Mouse (Mus musculus): ENCODE data around the gene Wdr41. TPM values are rescaled to one million over a fixed set of nuclear protein-coding genes. Genes with fewer than 3 reads are reported as not detected.

Wdr41 gene
- 21.0 and 21.2 TPM in 2 replicates for polyA plus RNA-seq (2015; fragmentation: Nextera tagmentation; extraction: Ambion mirVana)

DNA sequence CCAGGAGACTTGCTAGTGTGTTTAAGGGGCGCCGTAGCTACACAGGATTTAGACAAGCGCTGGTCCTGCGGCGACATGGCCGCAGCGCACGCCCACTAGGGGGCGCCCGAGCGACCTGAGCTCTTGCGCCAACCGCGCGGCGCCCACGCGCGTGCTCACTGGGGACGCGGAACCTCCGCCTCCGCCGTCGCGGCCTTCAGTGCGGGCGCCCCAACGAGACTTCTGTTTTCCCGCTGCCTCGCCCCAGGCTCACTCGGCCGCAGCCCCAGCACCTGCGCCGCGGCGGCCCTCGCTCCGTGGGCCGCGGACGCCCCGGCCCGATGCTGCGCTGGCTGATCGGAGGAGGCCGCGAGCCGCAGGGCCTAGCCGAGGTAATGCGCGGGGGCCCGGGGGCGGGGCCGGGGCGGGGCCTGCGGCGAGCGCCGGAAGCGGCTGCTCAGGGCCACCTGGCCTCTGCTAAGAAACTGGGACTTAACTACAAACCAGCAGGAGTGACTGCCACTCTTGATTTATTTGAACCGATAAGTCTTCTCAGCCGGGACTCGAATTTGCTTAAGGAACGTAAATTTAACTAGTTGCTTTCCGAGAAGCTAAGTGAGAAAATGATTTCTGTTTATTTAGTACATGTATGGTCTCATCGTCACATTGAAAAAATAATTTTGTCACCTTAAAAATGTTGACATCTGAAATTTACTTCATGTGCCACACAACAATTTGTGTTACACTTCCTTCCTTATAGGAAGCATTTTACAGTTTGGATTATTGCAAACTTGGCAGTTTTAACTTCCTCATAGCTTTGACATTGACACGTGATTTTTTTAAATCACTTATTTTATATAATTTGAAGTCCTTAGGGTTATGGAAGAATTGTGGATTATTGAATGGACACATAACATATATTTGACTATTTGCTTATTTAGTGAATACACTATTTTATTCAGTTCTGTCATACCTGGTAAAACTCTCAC, at the start of gene Wdr41:
TSS of gene Wdr41 (plus strand) at position 126 of the 968 bp plus-strand sequence.
- no peaks in the 10 kb centered on the region for H3K36me3 ChIP-seq
- H3K4me3 ChIP-seq = peak within 1 kb of the TSS; percentile 81
- no peaks in the 10 kb centered on the region for H3K27me3 ChIP-seq
- peak within 1 kb of the TSS; percentile 56 for H3K4me2 ChIP-seq
- ATAC-seq (ENCODE audit: borderline replicate concordance, extremely low read depth, low FRiP score, low TSS enrichment) = peak; percentile 98
- H3K27ac ChIP-seq = peak within 1 kb of the TSS; percentile 99
- 1% methylated on average over 67 of the region's 68 CpGs for WGBS
- H3K9ac ChIP-seq = peak within 1 kb of the TSS; percentile 97
- H3K9me3 ChIP-seq = no peaks in the 10 kb centered on the region
- H3K4me1 ChIP-seq = peaks cover 7% of the 10 kb centered on the region; the same call in 1 of the 2 replicates

DNA sequence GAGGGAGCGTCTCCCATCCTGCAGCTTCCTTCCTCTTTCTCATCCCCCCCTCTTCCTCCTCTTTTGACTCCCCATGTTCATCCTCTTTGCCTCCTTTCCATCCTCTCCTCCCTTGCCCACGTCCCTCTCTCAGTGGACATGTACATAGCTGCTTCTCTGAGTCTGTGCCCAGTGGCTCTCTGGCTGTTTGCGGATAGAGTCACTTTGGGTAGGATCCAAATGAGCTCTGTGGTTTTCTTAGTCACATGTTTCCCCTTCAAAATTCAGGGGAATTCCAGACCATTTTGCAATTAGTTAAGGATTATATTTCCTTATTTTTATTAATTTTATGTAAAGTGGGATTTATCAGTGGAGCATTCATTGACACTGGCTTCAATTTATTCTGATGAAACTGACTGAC, 48.1 kb upstream of the Wdr41 start:
- H3K9me3 ChIP-seq = no peaks in the 10 kb centered on the region
- H3K4me2 ChIP-seq = no peak overlapping the region
- no peaks in the 10 kb centered on the region for H3K36me3 ChIP-seq
- H3K27ac ChIP-seq = no peak overlapping the region
- ATAC-seq (ENCODE audit: borderline replicate concordance, extremely low read depth, low FRiP score, low TSS enrichment) = no peak
- no peaks in the 10 kb centered on the region for H3K4me1 ChIP-seq
- H3K27me3 ChIP-seq = peaks cover 24% of the 10 kb centered on the region; the same call in 1 of the 2 replicates
- H3K9ac ChIP-seq = no peak overlapping the region
- no peak overlapping the region for H3K4me3 ChIP-seq
- WGBS = 65% methylated on average over 3 of the region's 3 CpGs

DNA sequence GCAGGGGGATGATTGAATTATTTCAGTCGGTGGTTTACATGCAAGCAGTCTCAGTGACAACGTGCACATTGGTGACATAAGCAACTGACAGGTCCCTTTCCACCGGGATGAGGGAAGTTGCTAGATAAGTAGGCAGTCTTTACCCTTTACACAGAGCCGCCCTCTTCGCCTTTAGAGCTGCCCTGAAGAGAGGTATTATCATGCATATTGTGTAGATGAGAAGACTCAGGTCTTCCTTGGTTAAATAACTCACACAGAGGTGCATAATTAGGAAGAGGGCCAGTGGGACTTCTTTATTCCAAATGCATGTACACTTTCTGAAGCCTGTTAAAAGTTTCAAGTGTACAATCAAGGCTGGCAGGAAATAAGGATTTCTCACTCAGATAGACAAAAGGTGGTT, 37.7 kb upstream of the Wdr41 start:
- Histone ChIP-seq H3K27ac (no peak overlapping the region), H3K27me3 (no peaks in the 10 kb centered on the region), H3K9me3 (no peaks in the 10 kb centered on the region), H3K9ac (no peak overlapping the region), H3K4me1 (no peaks in the 10 kb centered on the region), H3K36me3 (no peaks in the 10 kb centered on the region), H3K4me2 (no peak overlapping the region), H3K4me3 (no peak overlapping the region)
- ATAC-seq (ENCODE audit: borderline replicate concordance, extremely low read depth, low FRiP score, low TSS enrichment) = no peak
- 64% methylated on average over 5 of the region's 5 CpGs for WGBS

DNA sequence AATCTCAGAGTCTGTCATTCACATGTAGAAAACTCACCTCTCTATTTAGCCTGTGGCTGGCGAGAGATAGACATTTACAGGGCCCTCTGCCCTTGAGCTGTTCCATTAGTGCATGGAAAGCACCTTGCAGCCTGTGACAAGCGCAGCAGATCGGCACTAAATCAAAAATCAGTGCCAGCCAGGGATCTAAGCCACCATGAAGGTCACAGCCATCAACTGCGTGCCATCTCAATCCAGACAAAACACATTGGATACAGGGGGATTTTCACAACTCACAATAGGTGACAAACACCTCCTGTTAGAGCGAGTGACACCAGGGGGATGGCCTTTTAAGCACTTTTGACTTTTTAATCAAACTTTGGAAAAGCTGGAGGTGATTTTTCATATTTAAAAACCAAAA, 36.0 kb upstream of the Wdr41 start:
- Histone ChIP-seq H3K27me3 (no peaks in the 10 kb centered on the region), H3K27ac (no peak overlapping the region), H3K4me1 (no peaks in the 10 kb centered on the region), H3K9ac (no peak overlapping the region), H3K4me3 (no peak overlapping the region), H3K9me3 (no peaks in the 10 kb centered on the region), H3K36me3 (no peaks in the 10 kb centered on the region), H3K4me2 (no peak overlapping the region)
- 57% methylated on average over 5 of the region's 5 CpGs for WGBS
- ATAC-seq (ENCODE audit: borderline replicate concordance, extremely low read depth, low FRiP score, low TSS enrichment) = no peak

DNA sequence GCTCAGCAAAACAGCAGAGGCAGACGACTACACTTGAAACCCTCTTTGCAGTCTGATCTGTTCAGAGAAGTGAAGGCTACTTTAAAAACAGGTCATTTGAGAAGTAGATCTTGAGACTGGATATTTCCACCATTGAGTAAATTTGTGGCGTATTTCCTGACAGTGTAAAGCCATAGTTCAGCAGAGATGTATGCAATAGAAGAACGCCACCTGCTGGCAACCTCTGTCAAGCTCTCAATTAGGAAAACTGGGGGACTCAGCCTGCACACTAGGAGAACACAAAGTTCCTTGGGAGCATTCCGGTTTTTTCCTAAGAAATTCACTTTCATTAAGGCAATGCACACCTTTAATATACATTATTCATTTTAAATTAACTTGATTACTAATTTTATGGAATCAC, 34.9 kb upstream of the Wdr41 start:
- Histone ChIP-seq H3K4me3 (no peak overlapping the region), H3K36me3 (no peaks in the 10 kb centered on the region), H3K27ac (no peak overlapping the region), H3K9me3 (no peaks in the 10 kb centered on the region), H3K4me2 (no peak overlapping the region), H3K4me1 (no peaks in the 10 kb centered on the region), H3K27me3 (no peaks in the 10 kb centered on the region), H3K9ac (no peak overlapping the region)
- no peak for ATAC-seq (ENCODE audit: borderline replicate concordance, extremely low read depth, low FRiP score, low TSS enrichment)
- 7% methylated on average over 4 of the region's 4 CpGs for WGBS

DNA sequence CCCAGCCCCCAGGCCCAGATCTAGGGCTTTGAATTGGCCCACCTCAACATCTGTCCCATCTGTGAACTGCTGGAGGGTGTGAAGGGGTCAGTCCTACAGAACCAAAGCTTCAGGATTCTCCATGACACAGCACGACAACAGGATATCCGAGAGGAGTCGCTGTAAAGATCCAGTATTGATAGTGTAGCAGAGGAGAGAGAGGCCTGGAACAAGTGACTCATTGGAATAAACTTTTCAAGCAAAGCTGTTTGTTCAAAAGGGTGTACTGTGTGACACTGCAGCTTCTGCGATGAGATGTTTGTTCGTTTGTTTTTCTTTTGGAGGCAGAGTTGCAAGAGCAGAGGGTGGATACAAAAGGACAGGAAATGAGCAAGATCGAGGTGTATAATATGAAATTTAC, 20.2 kb upstream of the Wdr41 start:
- Histone ChIP-seq H3K9ac (no peak overlapping the region), H3K27ac (no peak overlapping the region), H3K4me3 (no peak overlapping the region), H3K4me2 (no peak overlapping the region), H3K36me3 (no peaks in the 10 kb centered on the region), H3K27me3 (no peaks in the 10 kb centered on the region), H3K9me3 (no peaks in the 10 kb centered on the region), H3K4me1 (no peaks in the 10 kb centered on the region)
- WGBS = 54% methylated on average over 6 of the region's 6 CpGs
- no peak for ATAC-seq (ENCODE audit: borderline replicate concordance, extremely low read depth, low FRiP score, low TSS enrichment)

DNA sequence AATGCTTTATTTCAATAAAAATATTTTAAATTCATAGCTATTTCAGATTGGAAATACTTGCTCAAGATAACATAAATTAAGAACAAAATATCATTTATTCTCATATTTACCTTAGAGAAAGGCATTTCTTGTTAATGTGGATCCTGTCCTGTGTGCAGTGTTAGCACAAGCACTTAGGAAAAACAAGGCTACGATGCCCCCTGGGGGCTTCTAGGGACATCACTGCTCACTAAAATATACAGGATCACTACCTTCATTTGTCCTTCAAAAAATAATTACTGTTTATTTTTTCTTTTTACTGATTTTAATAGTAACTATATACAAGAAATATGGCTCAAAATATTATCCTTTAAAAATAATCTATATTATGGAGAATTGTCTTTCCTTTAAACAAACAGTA, 18.2 kb upstream of the Wdr41 start:
- no peaks in the 10 kb centered on the region for H3K4me1 ChIP-seq
- H3K27me3 ChIP-seq = no peaks in the 10 kb centered on the region
- WGBS = 45% methylated on average over 1 of the region's 1 CpGs
- H3K9me3 ChIP-seq = no peaks in the 10 kb centered on the region
- H3K4me3 ChIP-seq = no peak overlapping the region
- H3K27ac ChIP-seq = no peak overlapping the region
- H3K36me3 ChIP-seq = no peaks in the 10 kb centered on the region
- H3K9ac ChIP-seq = no peak overlapping the region
- no peak overlapping the region for H3K4me2 ChIP-seq
- ATAC-seq (ENCODE audit: borderline replicate concordance, extremely low read depth, low FRiP score, low TSS enrichment) = no peak

DNA sequence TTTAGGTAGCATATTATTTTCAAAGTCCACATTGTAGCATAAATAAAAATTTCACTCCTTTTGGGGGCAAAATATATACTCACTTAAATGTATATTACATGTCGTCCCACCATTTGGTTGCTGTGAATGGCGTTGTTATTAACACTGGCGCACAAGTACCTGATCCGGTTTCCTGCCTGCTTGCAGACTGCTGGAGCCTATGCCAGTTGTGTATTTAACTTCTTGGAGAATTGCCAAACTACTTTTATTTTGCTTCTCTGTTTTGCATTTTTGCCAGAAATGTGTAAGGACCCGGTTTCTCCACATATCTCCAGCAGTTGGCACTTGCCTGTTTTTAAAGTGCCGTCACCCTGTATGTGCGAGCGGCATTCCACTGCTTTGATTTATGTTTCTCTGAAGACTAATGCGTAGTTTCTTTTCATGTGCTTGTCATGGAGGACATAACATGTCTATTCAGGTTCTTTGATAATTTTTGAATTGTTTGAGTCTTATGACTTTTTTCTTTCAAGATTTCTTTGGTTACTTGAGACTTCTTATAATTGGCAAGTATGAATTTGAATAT, 6.1 kb upstream of the Wdr41 start:
- Histone ChIP-seq H3K4me1 (no peaks in the 10 kb centered on the region), H3K9me3 (no peaks in the 10 kb centered on the region), H3K27me3 (no peaks in the 10 kb centered on the region), H3K36me3 (no peaks in the 10 kb centered on the region), H3K9ac (no peak overlapping the region), H3K27ac (no peak overlapping the region), H3K4me2 (no peak overlapping the region), H3K4me3 (no peak overlapping the region)
- 24% methylated on average over 9 of the region's 9 CpGs for WGBS
- ATAC-seq (ENCODE audit: borderline replicate concordance, extremely low read depth, low FRiP score, low TSS enrichment) = peak; percentile 57; the same call in 1 of the 2 replicates

DNA sequence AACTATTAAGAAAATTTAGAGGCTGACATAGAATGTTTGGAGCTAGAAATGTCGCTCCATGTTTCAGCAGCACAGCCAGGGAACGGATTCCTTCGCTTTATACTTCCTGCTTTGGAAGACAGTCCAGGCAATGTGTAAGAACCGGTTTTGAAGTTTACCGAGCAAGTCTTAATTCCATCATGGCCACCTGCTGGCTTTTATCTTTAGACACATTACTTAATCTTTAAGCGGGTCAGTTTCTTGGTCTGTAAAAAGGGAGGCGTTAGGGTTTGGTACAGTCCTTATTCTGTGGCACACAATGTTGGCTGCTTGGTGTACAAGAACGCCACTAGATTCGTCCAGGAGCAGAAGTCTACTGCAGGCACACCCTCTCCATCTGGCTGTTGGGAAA, 321 bp upstream of the Wdr41 start:
- WGBS = 11% methylated on average over 9 of the region's 9 CpGs
- peak overlapping the region; percentile 81 for H3K4me3 ChIP-seq
- H3K27me3 ChIP-seq = no peaks in the 10 kb centered on the region
- peak overlapping the region; percentile 56 for H3K4me2 ChIP-seq
- H3K36me3 ChIP-seq = no peaks in the 10 kb centered on the region
- H3K27ac ChIP-seq = peak overlapping the region; percentile 99
- 0 out of 2 replicates have a peak, but pooled peaks have one; percentile 4 for ATAC-seq (ENCODE audit: borderline replicate concordance, extremely low read depth, low FRiP score, low TSS enrichment)
- H3K9me3 ChIP-seq = no peaks in the 10 kb centered on the region
- H3K4me1 ChIP-seq = peaks cover 7% of the 10 kb centered on the region; the same call in 1 of the 2 replicates
- H3K9ac ChIP-seq = peak overlapping the region; percentile 97; the same call in 1 of the 2 replicates

DNA sequence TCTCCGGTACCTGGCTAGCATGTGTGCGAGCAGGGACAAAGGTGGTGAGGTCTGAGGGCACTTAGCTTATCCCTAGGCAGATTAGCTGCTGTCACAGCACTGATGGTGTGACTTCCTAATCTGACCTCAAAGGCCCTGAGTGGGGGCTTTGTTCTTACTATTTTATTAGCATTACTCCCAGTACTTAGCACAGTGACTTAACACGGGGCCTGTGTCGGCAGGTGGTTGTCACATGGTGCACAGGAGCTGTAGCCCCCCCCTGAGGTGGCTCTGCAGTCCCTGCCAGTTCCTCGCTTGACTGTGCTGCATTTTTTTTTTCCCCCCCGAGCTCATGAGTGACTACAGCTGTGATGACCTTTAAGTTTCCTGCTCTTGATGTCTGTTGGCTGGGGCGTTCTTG, 2.9 kb downstream of the Wdr41 start:
- Histone ChIP-seq H3K27ac (no peak overlapping the region), H3K4me3 (no peak overlapping the region), H3K36me3 (no peaks in the 10 kb centered on the region), H3K4me1 (peaks cover 7% of the 10 kb centered on the region; the same call in 1 of the 2 replicates), H3K9ac (no peak overlapping the region), H3K9me3 (no peaks in the 10 kb centered on the region), H3K27me3 (no peaks in the 10 kb centered on the region), H3K4me2 (no peak overlapping the region)
- WGBS = 33% methylated on average over 7 of the region's 7 CpGs
- no peak for ATAC-seq (ENCODE audit: borderline replicate concordance, extremely low read depth, low FRiP score, low TSS enrichment)

DNA sequence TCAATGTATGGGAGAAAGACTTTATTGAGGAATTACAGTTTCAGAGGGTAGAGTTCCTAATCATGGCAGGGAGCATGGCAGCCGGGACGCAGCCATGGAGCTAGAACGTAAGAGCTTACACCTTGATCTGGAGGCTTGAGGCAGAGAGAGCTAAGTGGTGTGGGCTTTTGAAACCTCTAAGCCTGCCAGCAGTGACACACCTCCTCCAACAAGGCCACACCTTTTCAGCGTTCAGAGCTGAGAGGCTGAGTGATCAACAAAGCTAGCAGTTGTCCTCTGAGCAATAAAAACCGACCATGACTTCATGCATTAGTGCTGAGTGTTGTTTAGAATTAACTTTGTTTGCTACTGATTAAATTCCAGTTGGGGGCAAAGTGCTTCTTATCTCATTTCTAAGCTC, 14.4 kb downstream of the Wdr41 start:
- Histone ChIP-seq H3K9ac (no peak overlapping the region), H3K9me3 (no peaks in the 10 kb centered on the region), H3K4me2 (no peak overlapping the region), H3K4me1 (no peaks in the 10 kb centered on the region), H3K27me3 (no peaks in the 10 kb centered on the region), H3K27ac (no peak overlapping the region), H3K4me3 (no peak overlapping the region), H3K36me3 (no peaks in the 10 kb centered on the region)
- no peak for ATAC-seq (ENCODE audit: borderline replicate concordance, extremely low read depth, low FRiP score, low TSS enrichment)
- WGBS = 43% methylated on average over 5 of the region's 5 CpGs

DNA sequence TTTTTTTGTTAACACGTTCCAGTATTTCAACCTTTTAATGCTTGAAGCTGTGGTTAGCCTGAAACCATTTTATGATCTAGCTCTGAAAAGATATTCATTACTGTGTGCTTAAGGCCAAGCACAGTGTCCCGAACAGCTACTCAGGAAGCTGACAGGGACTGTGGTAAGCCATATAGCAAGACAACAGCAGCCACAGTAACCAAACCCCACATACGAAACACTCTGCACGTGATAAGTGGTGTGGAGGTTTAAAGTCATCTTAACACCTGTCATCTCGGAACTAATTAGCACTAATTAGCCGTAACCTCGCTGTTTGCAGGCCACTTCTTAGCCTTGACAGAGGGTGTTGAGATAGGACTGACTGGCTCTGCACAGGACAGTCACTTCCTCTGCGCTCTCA, 31.1 kb downstream of the Wdr41 start:
- 77% methylated on average over 8 of the region's 8 CpGs for WGBS

More for the DNA sequence above, 31.1 kb downstream of the Wdr41 start:
- H3K27me3 ChIP-seq = no peaks in the 10 kb centered on the region
- ATAC-seq (ENCODE audit: borderline replicate concordance, extremely low read depth, low FRiP score, low TSS enrichment) = no peak
- no peaks in the 10 kb centered on the region for H3K9me3 ChIP-seq
- H3K4me2 ChIP-seq = no peak overlapping the region
- H3K36me3 ChIP-seq = no peaks in the 10 kb centered on the region
- H3K9ac ChIP-seq = no peak overlapping the region
- H3K4me3 ChIP-seq = no peak overlapping the region
- H3K27ac ChIP-seq = no peak overlapping the region
- H3K4me1 ChIP-seq = no peaks in the 10 kb centered on the region

All from lung, embryonic 15.5 days (tissue).